Mouse (Mus musculus) limb, embryonic 11.5 days (tissue): ENCODE measurements around the gene Rab24. TPM values are rescaled to one million over a fixed set of nuclear protein-coding genes. Genes with fewer than 3 reads are reported as not detected.
A peak's percentile ranks its signal among the peaks of the same experiment; 100 is the strongest.

Experiments
- ATAC-seq: fragments of 200-750 bp; cut with Nextera tagmentation; 2 replicates; pipeline ENCODE4 v1.8.0; 2017; ENCODE audit warnings: low read depth; ENCODE audit not compliant: insufficient number of reproducible peaks, low FRiP score, low TSS enrichment
- DNase-seq: peaks from one replicate; pipeline ENCODE4 v3.0.0-alpha.2; 2015; ENCODE audit warnings: low spot score
- H3K27ac ChIP-seq: fragments of 300-500 bp; sonication (generic); replicated peaks from 2 replicates; pipeline ENCODE4 v1.5.1; 2014; ENCODE audit warnings: low read depth, mild to moderate bottlenecking, low read length
- H3K27me3 ChIP-seq: fragments of 300-500 bp; sonication (generic); 2 replicates; pipeline ENCODE4 v1.6.1; 2014; ENCODE audit warnings: mild to moderate bottlenecking, low read length, mixed read lengths; ENCODE audit not compliant: control insufficient read depth, insufficient read depth
- H3K36me3 ChIP-seq: fragments of 300-500 bp; sonication (generic); 2 replicates; pipeline ENCODE4 v1.6.1; 2014; ENCODE audit warnings: mild to moderate bottlenecking, low read length, moderate library complexity, mixed read lengths; ENCODE audit not compliant: control insufficient read depth, insufficient read depth
- H3K4me1 ChIP-seq: fragments of 300-500 bp; sonication (generic); 2 replicates; pipeline ENCODE4 v1.6.1; 2014; ENCODE audit warnings: low read length, mixed read lengths; ENCODE audit not compliant: control insufficient read depth, insufficient read depth
- H3K4me2 ChIP-seq: fragments of 300-500 bp; sonication (generic); 2 replicates; pipeline ENCODE4 v1.6.1; 2014; ENCODE audit warnings: low read depth, mild to moderate bottlenecking, moderate library complexity; ENCODE audit not compliant: severe bottlenecking
- H3K4me3 ChIP-seq: fragments of 300-500 bp; sonication (generic); 2 replicates; pipeline ENCODE4 v1.5.1; 2014; ENCODE audit warnings: low read depth, low read length
- H3K9ac ChIP-seq: fragments of 300-500 bp; sonication (generic); 2 replicates; pipeline ENCODE4 v1.6.1; 2014; ENCODE audit warnings: mild to moderate bottlenecking, low read length
- H3K9me3 ChIP-seq: fragments of 300-500 bp; sonication (generic); 2 replicates; pipeline ENCODE4 v1.6.1; 2016; ENCODE audit warnings: low read length; ENCODE audit not compliant: control insufficient read depth
- WGBS: fragments of 180-500 bp; shearing (Covaris S2); extraction: QIAGEN DNeasy Blood & Tissue Kit; methylation state at CpG from one replicate; pipeline ENCODE4 v1.1.7; 2014; 5-methylcytosine and 5-hydroxymethylcytosine counted together
- polyA plus RNA-seq: library from polyadenylated mRNA; unstranded; fragments of >200 nt; fragmentation: Nextera tagmentation; extraction: Ambion mirVana; gene quantifications from 2 replicates; pipeline ENCODE4 v1.2.1, GENCODE M21; 2014

Rab24 gene
- polyA plus RNA-seq, 1 experiment from 2014 or later = 90.6 TPM

- Histone ChIP-seq H3K4me2 (peak overlapping the region; percentile 81), H3K9ac (no peak overlapping the region; the same call in 1 of the 2 replicates), H3K9me3 (no peaks in the 10 kb centered on the region), H3K4me1 (peaks cover 9% of the 10 kb centered on the region), H3K4me3 (peak overlapping the region; percentile 99; the same call in 1 of the 2 replicates), H3K27me3 (no peaks in the 10 kb centered on the region), H3K36me3 (peaks cover 15% of the 10 kb centered on the region), H3K27ac (no peak overlapping the region)
- DNase-seq = no peak
- ATAC-seq = no peak
Observed at GRCm38 (mm10) chr13:55361145-55361544, 39.4 kb upstream of the Rab24 start.

DNA sequence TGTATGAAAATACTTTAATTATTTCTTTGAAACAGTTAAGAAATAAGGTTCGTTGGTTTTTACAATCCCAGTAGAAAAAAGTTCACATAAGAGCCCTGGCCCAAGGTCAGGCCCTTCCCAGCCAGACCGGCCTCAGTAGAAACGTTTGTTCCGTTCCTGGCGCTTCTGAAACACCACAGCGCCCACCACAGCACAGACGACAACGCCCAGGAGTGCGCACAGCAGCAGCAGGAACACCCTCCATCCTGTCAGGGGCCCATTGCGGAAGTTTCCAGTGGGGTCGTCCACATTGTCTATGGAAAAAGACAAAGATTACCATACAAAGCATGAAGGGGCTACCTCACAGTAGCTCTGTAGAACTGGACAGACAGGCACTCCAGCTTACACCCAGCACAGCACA lies 25.0 kb upstream of the Rab24 start:
- DNase-seq (no peak), ATAC-seq (no peak)
- Histone ChIP-seq H3K27me3 (no peaks in the 10 kb centered on the region), H3K9me3 (no peaks in the 10 kb centered on the region), H3K4me1 (no peaks in the 10 kb centered on the region), H3K4me2 (no peak overlapping the region), H3K27ac (no peak overlapping the region), H3K36me3 (peaks cover 41% of the 10 kb centered on the region), H3K4me3 (no peak overlapping the region), H3K9ac (no peak overlapping the region)
- 92% methylated on average over 11 of the region's 11 CpGs for WGBS

GRCm38 (mm10) chr13:55344286-55344685 lies 22.5 kb upstream of the Rab24 start:
- Histone ChIP-seq H3K9ac (no peak overlapping the region), H3K4me3 (no peak overlapping the region), H3K4me1 (no peaks in the 10 kb centered on the region), H3K27ac (no peak overlapping the region), H3K36me3 (peaks cover 24% of the 10 kb centered on the region), H3K9me3 (no peaks in the 10 kb centered on the region), H3K4me2 (no peak overlapping the region), H3K27me3 (no peaks in the 10 kb centered on the region)
- 89% methylated on average over 7 of the region's 7 CpGs for WGBS
- ATAC-seq (no peak), DNase-seq (no peak)

DNA sequence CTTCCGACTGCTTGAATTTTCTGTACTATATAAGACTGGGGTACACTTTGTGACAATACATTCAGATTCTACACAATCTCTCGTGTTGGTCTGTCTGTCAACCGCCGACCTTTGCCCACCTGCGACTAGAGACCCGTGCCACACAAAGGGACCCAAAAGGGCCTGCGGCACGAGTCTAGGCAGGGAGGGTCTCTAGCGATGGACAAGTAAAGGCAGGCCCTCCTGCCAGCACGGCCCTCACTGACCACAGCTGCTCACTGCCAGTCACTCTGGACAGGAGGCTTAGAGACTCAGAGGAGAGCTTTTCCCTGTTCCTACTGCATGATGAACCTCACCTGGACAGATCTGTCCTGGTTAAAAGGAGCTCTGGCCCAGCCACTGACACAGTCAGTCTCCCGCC lies 20.7 kb upstream of the Rab24 start:
- H3K27me3 ChIP-seq = no peaks in the 10 kb centered on the region

GRCm38 (mm10) chr13:55339259-55339658 lies 17.5 kb upstream of the Rab24 start:
- no peak overlapping the region for H3K4me2 ChIP-seq
- WGBS = 30% methylated on average over 2 of the region's 2 CpGs
- no peaks in the 10 kb centered on the region for H3K27me3 ChIP-seq
- H3K27ac ChIP-seq = no peak overlapping the region
- H3K36me3 ChIP-seq = no peaks in the 10 kb centered on the region
- no peaks in the 10 kb centered on the region for H3K9me3 ChIP-seq
- no peaks in the 10 kb centered on the region for H3K4me1 ChIP-seq
- no peak for DNase-seq
- no peak overlapping the region for H3K4me3 ChIP-seq
- no peak overlapping the region for H3K9ac ChIP-seq
- no peak for ATAC-seq

More for the DNA sequence above, 20.7 kb upstream of the Rab24 start:
- Histone ChIP-seq H3K4me2 (no peak overlapping the region), H3K9ac (no peak overlapping the region), H3K36me3 (peaks cover 14% of the 10 kb centered on the region), H3K27ac (no peak overlapping the region), H3K9me3 (no peaks in the 10 kb centered on the region), H3K4me1 (no peaks in the 10 kb centered on the region), H3K4me3 (no peak overlapping the region)
- 27% methylated on average over 11 of the region's 11 CpGs for WGBS
- ATAC-seq = no peak
- DNase-seq = no peak

GRCm38 (mm10) chr13:55338131-55339054 lies 16.6 kb upstream of the Rab24 start:
- Histone ChIP-seq H3K4me2 (no peak overlapping the region), H3K27ac (no peak overlapping the region), H3K4me1 (no peaks in the 10 kb centered on the region), H3K9ac (no peak overlapping the region), H3K36me3 (no peaks in the 10 kb centered on the region), H3K27me3 (no peaks in the 10 kb centered on the region), H3K9me3 (no peaks in the 10 kb centered on the region), H3K4me3 (no peak overlapping the region)
- DNase-seq = no peak
- no peak for ATAC-seq
- 71% methylated on average over 12 of the region's 12 CpGs for WGBS

DNA sequence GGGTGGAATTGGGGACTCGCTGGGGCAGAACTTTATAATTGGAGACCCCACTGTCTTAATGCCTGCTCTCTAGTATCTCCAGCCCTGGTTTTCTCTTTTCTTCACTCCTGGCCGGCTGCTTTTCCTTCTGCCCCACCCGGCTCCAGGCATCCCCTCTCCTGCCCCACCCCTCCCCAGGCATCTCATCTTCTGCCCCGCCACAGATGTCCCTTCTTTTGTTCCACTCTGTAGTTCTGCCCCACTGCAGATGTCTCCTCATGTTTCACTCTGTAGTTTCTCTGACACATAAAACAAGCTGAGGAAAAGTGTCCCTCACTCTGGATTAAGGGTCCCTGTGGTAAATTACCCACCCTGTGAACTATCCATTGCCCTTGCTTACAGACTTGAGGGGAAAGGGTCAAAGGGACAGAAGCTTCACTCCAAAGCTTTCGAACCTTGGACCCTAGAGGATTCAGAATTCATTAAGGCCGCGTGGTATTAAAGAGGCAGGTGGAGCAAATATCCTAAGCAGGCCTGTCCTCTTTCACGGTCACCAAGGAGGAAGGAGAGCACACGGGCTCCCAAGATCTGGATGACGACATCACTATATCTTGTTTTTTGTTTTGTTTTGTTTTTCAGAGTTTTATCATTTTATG lies 15.7 kb upstream of the Rab24 start:
- H3K9ac ChIP-seq = no peak overlapping the region
- H3K27ac ChIP-seq = no peak overlapping the region
- H3K36me3 ChIP-seq = no peaks in the 10 kb centered on the region
- no peak overlapping the region for H3K4me3 ChIP-seq
- no peak overlapping the region for H3K4me2 ChIP-seq
- ATAC-seq (no peak), DNase-seq (no peak)
- H3K27me3 ChIP-seq = no peaks in the 10 kb centered on the region
- H3K9me3 ChIP-seq = no peaks in the 10 kb centered on the region
- H3K4me1 ChIP-seq = no peaks in the 10 kb centered on the region
- 69% methylated on average over 10 of the region's 10 CpGs for WGBS

- H3K27me3 ChIP-seq = no peaks in the 10 kb centered on the region
Observed at GRCm38 (mm10) chr13:55335701-55336100, 14.0 kb upstream of the Rab24 start.

More at GRCm38 (mm10) chr13:55335701-55336100, 14.0 kb upstream of the Rab24 start:
- Histone ChIP-seq H3K4me2 (no peak overlapping the region), H3K9me3 (no peaks in the 10 kb centered on the region), H3K9ac (no peak overlapping the region), H3K27ac (no peak overlapping the region), H3K4me1 (peaks cover 4% of the 10 kb centered on the region), H3K4me3 (no peak overlapping the region), H3K36me3 (no peaks in the 10 kb centered on the region)
- ATAC-seq (no peak), DNase-seq (no peak)
- 95% methylated on average over 4 of the region's 4 CpGs for WGBS
